Mouse (Mus musculus): ENCODE data around the gene Galnt16.

DNA sequence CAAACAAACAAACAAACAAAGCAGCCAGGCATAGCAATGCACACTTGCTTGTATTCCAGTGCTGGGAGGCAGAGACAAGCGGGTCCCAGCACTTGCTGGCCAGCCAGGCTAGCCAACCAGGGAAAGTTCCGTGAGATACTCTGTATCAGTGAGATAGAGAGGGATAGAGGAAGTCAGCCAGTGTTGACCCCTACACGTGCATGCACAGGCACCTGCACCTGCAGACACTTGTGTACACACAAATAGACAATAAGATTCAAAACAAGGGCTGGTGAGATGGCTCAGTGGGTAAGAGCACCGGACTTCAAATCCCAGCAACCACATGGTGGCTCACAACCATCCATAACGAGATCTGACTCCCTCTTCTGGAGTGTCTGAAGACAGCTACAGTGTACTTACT, 102.4 kb downstream of the Galnt16 start:
- no peak for TF ChIP-seq CTCF (IDR thresholded peaks at IDR 0.05; ENCODE audit: low read depth)
- TF ChIP-seq EP300 (optimal IDR thresholded peaks at IDR 0.05) = no peak

Measured in stomach, postnatal 0 days (tissue).